Mouse (Mus musculus): ENCODE data around the gene Oxnad1. TPM values are rescaled to one million over a fixed set of nuclear protein-coding genes. Genes with fewer than 3 reads are reported as not detected.
"Not testable (repeated sequence)": the region's sequence is repeated elsewhere in the genome, so short reads cannot be mapped to it uniquely, and the experiment has no call there.

Oxnad1 gene
- polyA plus RNA-seq, 1 experiment from 2014 or later: 12.1 TPM

- peak within 1 kb of the TSS; percentile 58 for H3K4me3 ChIP-seq (ENCODE audit: low read depth, low read length)
- no peaks in the 10 kb centered on the region for H3K27me3 ChIP-seq (replicated peaks; ENCODE audit: insufficient read depth, low read length)
- peak; percentile 99 for DNase-seq (ENCODE audit: low spot score)
- H3K27ac ChIP-seq (ENCODE audit: low read length): peak within 1 kb of the TSS; percentile 83
- no peaks in the 10 kb centered on the region for H3K9me3 ChIP-seq (ENCODE audit: low read length)
- H3K4me1 ChIP-seq (ENCODE audit: insufficient read depth, low read depth, low read length): 0 out of 2 replicates have a peak, but pooled peaks cover 6% of the 10 kb centered on the region
- ATAC-seq: peak; percentile 97
- H3K36me3 ChIP-seq (ENCODE audit: insufficient read depth, low read length): peaks cover 16% of the 10 kb centered on the region
- WGBS: under 1% methylated on average over 43 of the region's 43 CpGs
- peak; percentile 66 for TF ChIP-seq CTCF (IDR thresholded peaks at IDR 0.05)
- TF ChIP-seq EP300 (IDR thresholded peaks at IDR 0.05): no peak; the same call in 1 of the 2 replicates
- peak within 1 kb of the TSS; percentile 41 for H3K9ac ChIP-seq (replicated peaks; ENCODE audit: low read depth)
- H3K4me2 ChIP-seq (replicated peaks; ENCODE audit: low read depth, low read length): peak within 1 kb of the TSS; percentile 70
Measured at GRCm38 (mm10) chr14:32085486-32086201, 470 bp downstream of the Oxnad1 start, which contains the start of gene Dph3. Gene Dph3 (minus strand): TSS chr14:32085729.

GRCm38 (mm10) chr14:32086226-32086625, 1.1 kb downstream of the Oxnad1 start:
- no peaks in the 10 kb centered on the region for H3K27me3 ChIP-seq (replicated peaks; ENCODE audit: insufficient read depth, low read length)
- H3K4me1 ChIP-seq (ENCODE audit: insufficient read depth, low read depth, low read length): 0 out of 2 replicates have a peak, but pooled peaks cover 6% of the 10 kb centered on the region
- TF ChIP-seq EP300 (IDR thresholded peaks at IDR 0.05) (peak; percentile 78; the same call in 1 of the 2 replicates), CTCF (IDR thresholded peaks at IDR 0.05) (no peak)
- H3K9ac ChIP-seq (replicated peaks; ENCODE audit: low read depth): peak overlapping the region; percentile 13; the same call in 1 of the 2 replicates
- DNase-seq (ENCODE audit: low spot score) (peak; percentile 71), ATAC-seq (peak; percentile 10; the same call in 1 of the 2 replicates)
- peak overlapping the region; percentile 70 for H3K4me2 ChIP-seq (replicated peaks; ENCODE audit: low read depth, low read length)
- H3K4me3 ChIP-seq (ENCODE audit: low read depth, low read length): peak overlapping the region; percentile 58
- 9% methylated on average over 8 of the region's 8 CpGs for WGBS
- peak overlapping the region; percentile 83 for H3K27ac ChIP-seq (ENCODE audit: low read length)
- H3K36me3 ChIP-seq (ENCODE audit: insufficient read depth, low read length): peaks cover 11% of the 10 kb centered on the region
- H3K9me3 ChIP-seq (ENCODE audit: low read length): no peaks in the 10 kb centered on the region

GRCm38 (mm10) chr14:32087584-32088248, 2.5 kb downstream of the Oxnad1 start:
- not testable (repeated sequence) for DNase-seq (ENCODE audit: low spot score); H3K9me3 ChIP-seq (ENCODE audit: low read length); H3K9ac ChIP-seq (replicated peaks; ENCODE audit: low read depth); H3K36me3 ChIP-seq (ENCODE audit: insufficient read depth, low read length); H3K4me1 ChIP-seq (ENCODE audit: insufficient read depth, low read depth, low read length); H3K4me2 ChIP-seq (replicated peaks; ENCODE audit: low read depth, low read length); H3K4me3 ChIP-seq (ENCODE audit: low read depth, low read length); H3K27ac ChIP-seq (ENCODE audit: low read length); H3K27me3 ChIP-seq (replicated peaks; ENCODE audit: insufficient read depth, low read length); ATAC-seq
- WGBS: 83% methylated on average over 7 of the region's 7 CpGs

- DNase-seq (ENCODE audit: low spot score): peak; percentile 16
- Histone ChIP-seq H3K9ac (replicated peaks; ENCODE audit: low read depth) (no peak overlapping the region), H3K4me2 (replicated peaks; ENCODE audit: low read depth, low read length) (no peak overlapping the region), H3K36me3 (ENCODE audit: insufficient read depth, low read length) (peaks cover 13% of the 10 kb centered on the region; the same call in 1 of the 2 replicates), H3K4me1 (ENCODE audit: insufficient read depth, low read depth, low read length) (0 out of 2 replicates have a peak, but pooled peaks cover 3% of the 10 kb centered on the region), H3K9me3 (ENCODE audit: low read length) (no peaks in the 10 kb centered on the region), H3K27ac (ENCODE audit: low read length) (no peak overlapping the region), H3K4me3 (ENCODE audit: low read depth, low read length) (no peak overlapping the region), H3K27me3 (replicated peaks; ENCODE audit: insufficient read depth, low read length) (no peaks in the 10 kb centered on the region)
- TF ChIP-seq EP300 (IDR thresholded peaks at IDR 0.05): no peak
- no peak for TF ChIP-seq CTCF (IDR thresholded peaks at IDR 0.05)
- peak; percentile 11; the same call in 1 of the 2 replicates for ATAC-seq
- WGBS: 61% methylated on average over 4 of the region's 4 CpGs
Measured at GRCm38 (mm10) chr14:32091124-32091523, 6.0 kb downstream of the Oxnad1 start.

- Histone ChIP-seq H3K27ac (ENCODE audit: low read length) (no peak overlapping the region), H3K36me3 (ENCODE audit: insufficient read depth, low read length) (peaks cover 17% of the 10 kb centered on the region), H3K4me2 (replicated peaks; ENCODE audit: low read depth, low read length) (no peak overlapping the region), H3K9me3 (ENCODE audit: low read length) (no peaks in the 10 kb centered on the region), H3K9ac (replicated peaks; ENCODE audit: low read depth) (no peak overlapping the region), H3K4me3 (ENCODE audit: low read depth, low read length) (no peak overlapping the region), H3K27me3 (replicated peaks; ENCODE audit: insufficient read depth, low read length) (no peaks in the 10 kb centered on the region), H3K4me1 (ENCODE audit: insufficient read depth, low read depth, low read length) (no peaks in the 10 kb centered on the region)
- TF ChIP-seq EP300 (IDR thresholded peaks at IDR 0.05) (no peak), CTCF (IDR thresholded peaks at IDR 0.05) (no peak)
- DNase-seq (ENCODE audit: low spot score): no peak
- ATAC-seq: no peak
- WGBS: 81% methylated on average over 4 of the region's 4 CpGs
Measured at GRCm38 (mm10) chr14:32091704-32092103, 6.5 kb downstream of the Oxnad1 start.

- Histone ChIP-seq H3K9ac (replicated peaks; ENCODE audit: low read depth) (no peak overlapping the region), H3K4me2 (replicated peaks; ENCODE audit: low read depth, low read length) (no peak overlapping the region), H3K9me3 (ENCODE audit: low read length) (no peaks in the 10 kb centered on the region), H3K36me3 (ENCODE audit: insufficient read depth, low read length) (peaks cover 23% of the 10 kb centered on the region), H3K4me1 (ENCODE audit: insufficient read depth, low read depth, low read length) (no peaks in the 10 kb centered on the region), H3K27ac (ENCODE audit: low read length) (no peak overlapping the region), H3K27me3 (replicated peaks; ENCODE audit: insufficient read depth, low read length) (no peaks in the 10 kb centered on the region), H3K4me3 (ENCODE audit: low read depth, low read length) (no peak overlapping the region)
- TF ChIP-seq EP300 (IDR thresholded peaks at IDR 0.05): no peak
- TF ChIP-seq CTCF (IDR thresholded peaks at IDR 0.05): no peak
- DNase-seq (ENCODE audit: low spot score): no peak
- 60% methylated on average over 1 of the region's 1 CpGs for WGBS
- ATAC-seq: no peak
Measured at GRCm38 (mm10) chr14:32093018-32093417, 7.8 kb downstream of the Oxnad1 start.

Data from lung, postnatal 0 days (tissue).